Mouse (Mus musculus) embryonic facial prominence, embryonic 11.5 days (tissue): ENCODE measurements at regions not wholly inside any gene's neighbourhood (a gene's known extent, or its start where the extent isn't known, plus 50 kb on each side); places are given as distances from the start of the nearest gene placed in this dataset.
A peak's percentile ranks its signal among the peaks of the same experiment; 100 is the strongest.

Experiments
- ATAC-seq: fragments of 200-750 bp; cut with Nextera tagmentation; replicated peaks from 2 replicates; pipeline ENCODE4 v1.8.0; 2017; ENCODE audit warnings: low read depth; ENCODE audit not compliant: insufficient number of reproducible peaks, low FRiP score, low TSS enrichment
- DNase-seq: peaks from one replicate; pipeline ENCODE4 v3.0.0-alpha.2; 2015; ENCODE audit warnings: low spot score
- H3K27ac ChIP-seq: fragments of 300-500 bp; sonication (generic); replicated peaks from 2 replicates; pipeline ENCODE4 v1.5.1; 2014; ENCODE audit warnings: mild to moderate bottlenecking, low read depth, low read length, control low read depth
- H3K27me3 ChIP-seq: fragments of 300-500 bp; sonication (generic); 2 replicates; pipeline ENCODE4 v1.6.1; 2014; ENCODE audit warnings: mild to moderate bottlenecking, low read length, moderate library complexity, mixed read lengths; ENCODE audit not compliant: control insufficient read depth, insufficient read depth
- H3K36me3 ChIP-seq: fragments of 300-500 bp; sonication (generic); replicated peaks from 2 replicates; pipeline ENCODE4 v1.6.1; 2014; ENCODE audit warnings: low read depth, mild to moderate bottlenecking, low read length, moderate library complexity, mixed read lengths; ENCODE audit not compliant: control insufficient read depth, insufficient read depth
- H3K4me1 ChIP-seq: fragments of 300-500 bp; sonication (generic); 2 replicates; pipeline ENCODE4 v1.6.1; 2014; ENCODE audit warnings: low read length, mixed read lengths; ENCODE audit not compliant: control insufficient read depth, insufficient read depth
- H3K4me2 ChIP-seq: fragments of 300-500 bp; sonication (generic); 2 replicates; pipeline ENCODE4 v1.6.1; 2014; ENCODE audit warnings: low read depth, mild to moderate bottlenecking, control low read depth, low read length, moderate library complexity
- H3K4me3 ChIP-seq: fragments of 300-500 bp; sonication (generic); 2 replicates; pipeline ENCODE4 v1.5.1; 2014; ENCODE audit warnings: low read depth, low read length, control low read depth
- H3K9ac ChIP-seq: fragments of 300-500 bp; sonication (generic); replicated peaks from 2 replicates; pipeline ENCODE4 v1.6.1; 2014; ENCODE audit warnings: mild to moderate bottlenecking, control low read depth, low read length
- H3K9me3 ChIP-seq: fragments of 300-500 bp; sonication (generic); replicated peaks from 2 replicates; pipeline ENCODE4 v1.6.1; 2016; ENCODE audit warnings: mild to moderate bottlenecking, low read length, inconsistent platforms, mixed read lengths; ENCODE audit not compliant: control insufficient read depth
- WGBS: fragments of 180-500 bp; shearing (Covaris S2); extraction: QIAGEN DNeasy Blood & Tissue Kit; methylation state at CpG from one replicate; pipeline ENCODE4 v1.1.7; 2014; 5-methylcytosine and 5-hydroxymethylcytosine counted together

DNA sequence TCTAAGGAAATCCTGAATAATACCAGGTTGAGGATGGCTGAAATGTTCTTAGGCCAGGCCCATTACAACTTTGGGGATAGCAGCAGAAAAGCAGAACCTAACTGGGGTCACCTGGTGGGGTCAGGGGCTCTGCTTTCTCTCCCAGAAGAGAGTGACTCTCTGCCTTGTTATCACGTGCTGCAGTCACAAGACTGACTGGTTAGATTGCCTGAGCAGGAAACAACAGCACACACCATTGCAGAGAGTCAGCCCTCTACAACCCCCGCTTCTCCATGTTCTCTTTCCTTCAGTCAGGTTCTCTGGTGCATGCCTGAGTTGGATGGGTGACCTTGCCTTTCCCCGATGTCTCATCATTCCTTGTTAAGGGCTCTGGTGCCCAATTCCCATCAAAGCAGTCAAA is 91.2 kb upstream of the Hsd17b12 start:
- no peak overlapping the region for H3K4me2 ChIP-seq
- H3K9me3 ChIP-seq = no peaks in the 10 kb centered on the region

DNA sequence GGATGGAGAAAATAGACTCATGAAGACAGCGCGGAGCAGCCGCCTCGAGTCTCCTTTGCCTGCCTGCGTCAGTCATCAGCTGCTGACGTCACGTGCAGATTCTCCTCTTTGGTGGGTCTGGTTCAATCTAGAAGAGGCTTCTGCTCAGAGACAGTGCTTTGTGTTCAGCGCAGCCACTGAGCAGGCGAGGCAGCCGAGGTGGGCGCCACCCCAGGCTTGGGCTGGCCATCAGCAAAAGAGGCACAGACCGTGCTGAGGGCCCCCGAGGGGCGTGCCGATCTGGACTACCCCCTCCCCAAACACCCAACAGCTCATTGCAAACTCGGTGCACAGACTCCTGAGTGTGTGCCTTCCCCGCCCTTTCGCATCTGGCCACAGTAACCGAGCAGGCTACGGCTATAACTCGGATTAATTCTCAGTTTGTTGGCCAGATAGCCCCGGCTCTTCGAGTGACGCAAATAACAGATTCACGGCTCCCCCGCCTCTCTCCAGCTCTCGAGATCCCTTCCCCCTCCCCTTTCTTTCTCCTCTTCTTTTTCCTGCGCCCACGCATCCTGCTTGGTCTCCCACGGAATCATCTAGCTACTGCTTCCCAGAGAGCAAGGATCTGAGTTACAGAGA is 89.2 kb upstream of the Hsd17b12 start:
- Histone ChIP-seq H3K4me2 (peak overlapping the region; percentile 36), H3K27me3 (peaks cover 56% of the 10 kb centered on the region), H3K27ac (no peak overlapping the region), H3K9me3 (no peaks in the 10 kb centered on the region), H3K36me3 (no peaks in the 10 kb centered on the region), H3K4me3 (peak overlapping the region; percentile 21; the same call in 1 of the 2 replicates), H3K4me1 (peaks cover 5% of the 10 kb centered on the region; the same call in 1 of the 2 replicates), H3K9ac (no peak overlapping the region)
- under 1% methylated on average over 30 of the region's 30 CpGs for WGBS
- DNase-seq (no peak), ATAC-seq (peak; percentile 78)

More for the DNA sequence above, 91.2 kb upstream of the Hsd17b12 start:
- Histone ChIP-seq H3K27me3 (peaks cover 40% of the 10 kb centered on the region), H3K4me3 (no peak overlapping the region), H3K27ac (no peak overlapping the region), H3K36me3 (no peaks in the 10 kb centered on the region), H3K4me1 (no peaks in the 10 kb centered on the region), H3K9ac (no peak overlapping the region)
- DNase-seq (no peak), ATAC-seq (no peak)
- 59% methylated on average over 3 of the region's 3 CpGs for WGBS

DNA sequence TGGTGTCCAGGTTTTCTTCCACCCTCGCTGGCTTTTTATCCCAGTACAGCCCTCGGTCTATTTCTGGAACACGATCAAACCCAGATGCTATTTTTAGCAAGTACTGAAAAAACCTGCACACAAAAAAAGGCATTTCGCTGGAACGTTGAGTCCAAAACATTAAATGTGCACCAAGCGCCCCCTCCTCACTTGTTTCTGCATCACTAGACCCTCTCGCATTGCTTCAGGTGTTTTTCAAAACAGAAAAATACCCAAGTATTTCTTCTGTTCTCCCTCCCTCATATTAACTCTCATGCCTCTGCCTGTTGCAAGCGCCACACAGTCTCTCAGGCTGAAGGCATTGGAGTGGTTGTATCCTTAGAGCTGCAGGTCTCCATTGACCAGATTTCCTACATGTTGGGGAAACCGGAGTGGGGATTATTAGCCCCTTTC is 88.4 kb upstream of the Hsd17b12 start:
- H3K4me3 ChIP-seq = no peak overlapping the region
- peaks cover 61% of the 10 kb centered on the region for H3K27me3 ChIP-seq
- H3K4me1 ChIP-seq = peaks cover 8% of the 10 kb centered on the region
- no peak overlapping the region; the same call in 1 of the 2 replicates for H3K4me2 ChIP-seq
- no peaks in the 10 kb centered on the region for H3K9me3 ChIP-seq
- no peak overlapping the region for H3K27ac ChIP-seq
- WGBS = 34% methylated on average over 9 of the region's 9 CpGs
- H3K9ac ChIP-seq = no peak overlapping the region
- ATAC-seq = no peak
- H3K36me3 ChIP-seq = no peaks in the 10 kb centered on the region
- no peak for DNase-seq

DNA sequence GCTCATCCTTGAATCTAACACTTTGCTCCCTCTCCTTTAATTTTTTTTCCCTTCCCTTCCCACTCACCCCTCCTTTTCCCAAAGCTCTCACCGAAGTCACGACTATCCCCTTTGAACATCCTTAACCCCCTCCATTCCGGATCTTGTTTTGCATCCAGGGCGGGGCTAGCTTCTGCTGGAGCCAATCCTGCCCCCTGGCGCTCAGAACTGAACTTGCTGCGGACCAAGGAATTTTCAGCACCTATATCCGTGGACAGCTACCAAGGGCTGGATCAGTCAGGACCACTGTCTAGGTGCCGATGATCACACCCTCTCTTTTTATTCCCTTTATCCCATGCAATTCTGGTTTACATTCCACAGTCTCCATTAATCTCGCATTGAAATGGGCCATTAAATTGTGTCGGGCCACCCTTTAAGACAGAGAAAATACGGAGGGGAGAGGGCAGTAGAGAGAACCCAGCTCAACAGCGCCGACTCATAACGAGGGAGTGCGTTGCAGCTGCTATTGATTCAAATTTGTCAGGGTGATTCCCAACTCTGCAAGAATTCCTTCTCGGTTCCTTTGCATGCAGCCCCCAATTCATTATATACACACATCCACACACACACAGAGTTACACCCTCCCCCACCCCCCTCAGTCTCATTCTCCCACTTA is 87.7 kb upstream of the Hsd17b12 start:
- ATAC-seq = peak; percentile 46; the same call in 1 of the 2 replicates
- H3K9ac ChIP-seq = no peak overlapping the region
- peaks cover 66% of the 10 kb centered on the region for H3K27me3 ChIP-seq
- H3K27ac ChIP-seq = no peak overlapping the region
- no peak overlapping the region for H3K4me3 ChIP-seq
- H3K4me1 ChIP-seq = peaks cover 8% of the 10 kb centered on the region
- 3% methylated on average over 16 of the region's 16 CpGs for WGBS
- no peaks in the 10 kb centered on the region for H3K36me3 ChIP-seq
- no peak overlapping the region for H3K4me2 ChIP-seq
- DNase-seq = peak; percentile 93
- no peaks in the 10 kb centered on the region for H3K9me3 ChIP-seq

DNA sequence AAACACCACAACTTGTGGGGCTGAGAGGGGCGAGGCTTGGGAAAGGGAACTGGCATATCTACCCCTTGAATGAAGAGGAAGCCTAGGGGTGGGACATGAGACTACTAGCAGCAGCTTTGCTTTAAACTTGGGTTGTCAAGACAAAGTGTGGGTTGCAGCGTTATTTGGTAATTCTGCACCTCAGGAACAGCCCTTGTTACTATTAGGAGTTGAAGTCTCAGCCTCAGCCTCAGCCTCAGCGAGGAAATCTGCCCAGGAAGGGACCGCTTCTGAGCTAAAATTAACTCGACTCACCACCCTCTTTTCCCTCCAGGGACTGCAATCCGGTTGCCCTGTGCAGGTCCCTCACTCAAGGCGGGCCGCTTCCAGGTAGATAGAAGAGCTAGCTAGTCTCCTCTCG is 86.4 kb upstream of the Hsd17b12 start:
- ATAC-seq = no peak
- Histone ChIP-seq H3K4me1 (peaks cover 8% of the 10 kb centered on the region), H3K27me3 (peaks cover 78% of the 10 kb centered on the region), H3K27ac (no peak overlapping the region), H3K36me3 (no peaks in the 10 kb centered on the region), H3K9me3 (no peaks in the 10 kb centered on the region), H3K4me2 (no peak overlapping the region), H3K4me3 (no peak overlapping the region), H3K9ac (no peak overlapping the region)
- 3% methylated on average over 9 of the region's 9 CpGs for WGBS
- no peak for DNase-seq

DNA sequence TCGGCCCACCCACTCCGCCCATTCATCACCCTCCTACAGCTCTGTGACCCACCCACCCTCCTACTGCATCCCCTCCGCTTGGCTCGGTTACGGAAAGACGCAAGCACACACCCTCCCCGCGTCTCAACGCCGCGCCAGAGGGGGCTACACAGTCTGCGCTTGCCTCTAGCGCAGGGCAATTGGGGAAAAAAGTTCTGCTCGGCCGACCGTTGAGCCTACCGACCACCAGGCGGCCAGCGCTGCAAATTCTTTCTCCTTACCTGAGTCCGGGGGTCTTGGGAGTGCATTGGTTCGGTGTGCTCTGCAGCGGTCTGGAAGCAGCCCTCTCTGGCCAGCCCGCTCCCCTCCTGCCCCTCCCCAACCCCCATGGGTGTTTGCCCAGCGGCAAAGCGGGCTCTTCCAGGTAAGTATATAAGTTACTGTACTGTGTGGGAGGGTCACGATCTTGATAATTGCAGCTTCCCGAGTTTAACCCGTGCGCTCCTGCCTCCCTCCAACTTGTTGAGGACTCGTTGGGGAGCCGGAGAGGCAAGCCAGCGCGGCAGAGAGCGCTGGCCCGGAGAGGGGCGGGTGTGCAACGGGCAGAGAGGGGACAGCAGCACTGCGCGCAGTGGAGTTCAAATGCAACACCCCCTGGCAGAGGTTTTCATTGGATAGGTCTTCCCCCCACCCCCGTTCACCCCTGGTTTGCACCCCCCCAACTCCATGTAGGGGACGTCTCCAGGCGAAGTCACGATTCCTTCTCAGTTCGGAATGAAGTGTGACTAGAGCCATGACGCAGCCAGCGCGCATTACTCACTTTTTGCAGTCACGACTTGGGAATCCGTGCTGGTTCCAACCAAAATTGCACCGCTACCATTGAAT is 85.5 kb upstream of the Hsd17b12 start:
- no peak overlapping the region for H3K27ac ChIP-seq
- peaks cover 80% of the 10 kb centered on the region for H3K27me3 ChIP-seq
- DNase-seq = peak; percentile 50
- no peaks in the 10 kb centered on the region for H3K9me3 ChIP-seq
- peaks cover 8% of the 10 kb centered on the region for H3K4me1 ChIP-seq
- ATAC-seq = no peak; the same call in 1 of the 2 replicates
- peak overlapping the region; percentile 32 for H3K4me2 ChIP-seq
- H3K9ac ChIP-seq = no peak overlapping the region
- WGBS = under 1% methylated on average over 50 of the region's 50 CpGs
- H3K4me3 ChIP-seq = peak overlapping the region; percentile 15; the same call in 1 of the 2 replicates
- no peaks in the 10 kb centered on the region for H3K36me3 ChIP-seq

DNA sequence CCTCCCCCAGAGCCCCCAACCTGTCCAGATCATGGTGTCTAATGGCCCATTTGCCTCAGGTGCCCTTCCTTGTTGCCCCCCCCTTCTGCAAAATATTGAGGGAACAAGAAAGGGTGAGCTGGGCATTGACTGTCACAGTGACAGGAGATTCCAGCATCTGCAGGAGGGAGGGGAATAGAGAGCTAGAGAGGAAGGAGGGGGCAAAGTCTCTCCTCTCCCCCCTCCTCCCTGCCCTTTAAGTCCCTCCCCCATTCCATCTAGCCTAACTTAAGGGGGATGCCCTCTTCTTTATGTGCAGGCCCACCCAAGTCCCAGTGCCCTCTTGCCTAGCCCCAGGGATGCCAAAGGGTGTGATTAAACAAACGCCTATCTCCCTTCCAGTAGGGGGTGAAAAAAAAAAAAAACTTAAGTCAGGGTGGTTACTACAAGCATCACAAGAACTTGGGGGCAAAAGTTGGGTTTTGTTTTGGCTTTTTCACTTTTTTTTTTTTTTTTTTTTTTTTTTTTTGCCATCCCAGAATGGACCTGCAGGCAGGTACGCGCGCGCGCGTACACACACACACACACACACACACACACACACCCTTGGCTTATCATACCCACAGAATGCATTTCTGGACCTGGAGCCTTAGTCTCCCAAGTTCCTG is 84.8 kb upstream of the Hsd17b12 start:
- WGBS = 1% methylated on average over 7 of the region's 7 CpGs
- peaks cover 77% of the 10 kb centered on the region for H3K27me3 ChIP-seq
- peaks cover 8% of the 10 kb centered on the region for H3K4me1 ChIP-seq
- no peaks in the 10 kb centered on the region for H3K36me3 ChIP-seq
- no peak for DNase-seq
- no peak for ATAC-seq
- H3K9ac ChIP-seq = no peak overlapping the region
- no peaks in the 10 kb centered on the region for H3K9me3 ChIP-seq
- H3K27ac ChIP-seq = no peak overlapping the region
- H3K4me3 ChIP-seq = no peak overlapping the region
- peak overlapping the region; percentile 32 for H3K4me2 ChIP-seq
